Mouse (Mus musculus) right cerebral cortex, adult 18-20 months (tissue): ENCODE data around the gene BC028528.
"Not testable (repeated sequence)": the region's sequence is repeated elsewhere in the genome, so short reads cannot be mapped to it uniquely, and the experiment has no call there.

Source experiments
- DNase-seq: peaks from one replicate; pipeline ENCODE4 v3.0.0; 2022; ENCODE audit warnings: mixed read lengths

Gene BC028528

DNA sequence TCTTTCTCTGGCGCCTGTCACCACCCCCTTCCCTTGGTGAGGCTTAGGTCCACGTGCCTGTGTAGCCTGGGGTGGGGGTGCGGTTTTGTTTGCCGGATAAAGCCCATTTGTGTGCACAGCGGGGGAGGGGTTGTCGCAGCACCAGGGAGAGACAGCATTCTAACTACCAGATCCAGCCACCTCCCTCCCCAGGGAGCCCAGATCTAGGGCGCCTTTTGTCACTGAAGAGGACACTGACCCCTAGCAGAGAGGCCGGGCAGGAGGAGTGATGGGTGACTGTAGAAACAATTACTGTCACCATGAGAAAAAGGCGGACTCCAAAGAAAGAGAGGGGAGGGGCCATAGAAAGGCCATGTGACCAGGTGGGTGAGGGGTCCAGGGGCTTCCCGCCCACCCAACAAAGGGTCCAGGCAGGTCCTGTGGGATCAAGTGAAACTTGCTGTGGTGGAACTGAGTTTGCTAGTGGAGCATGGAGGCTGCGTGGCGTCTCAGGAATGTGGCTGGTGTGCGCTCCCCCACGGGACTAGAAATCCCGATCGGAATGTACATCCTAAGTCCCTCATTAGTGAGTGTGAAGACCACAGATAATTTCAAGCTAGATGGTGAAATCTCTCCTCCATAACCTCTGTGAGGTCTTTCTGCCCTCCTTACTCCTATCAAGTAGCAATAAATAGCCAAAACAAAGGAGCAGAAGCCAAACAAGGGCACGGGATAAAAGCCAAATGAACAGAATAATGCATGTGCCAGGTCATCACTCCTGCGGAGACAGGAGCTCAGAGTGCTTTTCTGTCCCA is 13.5 kb upstream of the BC028528 start:
- DNase-seq = peak; percentile 70

DNA sequence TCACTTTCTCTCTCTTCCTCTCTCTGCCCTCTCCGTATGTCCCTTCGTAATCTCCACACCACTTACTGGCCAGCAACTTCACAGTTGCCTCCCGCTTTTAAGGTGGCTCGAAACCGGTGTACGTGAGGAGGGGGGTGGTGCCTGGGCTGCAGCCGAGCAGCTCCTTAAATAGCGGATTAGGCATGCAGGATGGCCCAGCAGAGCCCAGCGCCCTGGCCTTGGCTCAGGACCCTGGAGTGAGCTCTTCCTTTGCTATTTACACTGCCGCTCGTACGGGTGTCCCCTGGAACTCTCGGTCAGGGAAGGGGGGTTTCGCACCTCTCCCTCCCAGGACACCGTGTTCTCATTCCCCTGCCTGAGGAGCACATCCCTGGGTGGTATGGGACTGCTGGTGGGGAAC is 12.8 kb upstream of the BC028528 start, which contains the start of gene Car14:
Car14 (minus strand) TSS at position 124 of the 400 bp plus-strand sequence.
- DNase-seq = no peak

DNA sequence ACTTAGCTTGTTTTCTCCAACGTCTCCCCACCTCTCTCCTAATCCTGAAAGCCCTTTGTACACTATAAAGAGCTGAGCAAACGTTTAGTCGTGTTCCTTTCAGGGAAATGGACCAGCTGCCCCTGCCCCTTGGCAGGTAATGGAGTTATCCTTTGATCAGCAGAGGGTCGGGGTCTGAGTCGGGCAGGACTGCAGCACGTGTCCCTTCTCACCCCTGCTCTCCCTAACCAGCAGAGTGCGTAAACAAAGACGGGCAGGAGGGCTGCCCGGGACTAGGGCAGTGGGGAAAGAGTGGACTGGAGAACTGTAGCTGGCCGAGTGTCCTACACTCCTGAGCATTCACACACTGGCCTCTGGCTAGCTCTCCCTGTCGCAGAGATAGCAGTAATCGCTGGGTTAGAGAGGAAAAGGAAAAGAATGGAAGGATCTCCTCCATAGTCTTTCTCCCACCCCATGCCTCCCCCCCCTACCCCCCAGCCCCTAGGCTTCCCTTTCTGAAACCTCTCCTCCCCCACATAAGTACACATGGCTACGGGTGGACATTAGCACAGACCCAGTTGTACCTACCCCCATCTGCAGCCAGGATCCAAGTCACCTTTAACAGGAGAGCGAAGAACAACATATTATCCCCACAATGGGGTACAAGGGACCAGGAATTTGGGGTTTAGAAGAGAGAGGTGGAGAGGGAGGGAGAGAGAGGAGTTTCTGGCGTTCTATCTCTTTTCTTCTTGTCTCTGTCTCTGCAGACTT is 12.1 kb upstream of the BC028528 start:
- no peak for DNase-seq

DNA sequence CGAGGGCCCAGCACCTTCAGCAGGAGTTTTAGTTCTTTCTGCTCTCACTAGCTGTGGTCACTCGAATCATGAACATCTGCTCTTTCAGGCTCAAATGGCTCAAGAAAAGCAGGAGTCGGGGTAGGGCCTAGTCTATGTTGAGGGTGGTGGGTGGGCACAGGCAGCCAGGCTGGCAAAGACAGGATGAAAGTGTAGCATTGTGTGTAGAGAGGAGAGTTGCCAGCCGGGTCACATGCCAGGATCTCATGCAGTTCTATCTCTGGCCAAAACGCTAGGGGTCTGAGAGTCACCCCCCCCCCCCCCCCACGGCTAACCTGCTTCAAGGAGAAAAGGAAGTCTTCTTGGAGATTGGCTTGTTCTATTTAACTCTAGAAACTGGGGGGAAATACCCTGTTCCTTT is 10.8 kb upstream of the BC028528 start:
- no peak for DNase-seq

DNA sequence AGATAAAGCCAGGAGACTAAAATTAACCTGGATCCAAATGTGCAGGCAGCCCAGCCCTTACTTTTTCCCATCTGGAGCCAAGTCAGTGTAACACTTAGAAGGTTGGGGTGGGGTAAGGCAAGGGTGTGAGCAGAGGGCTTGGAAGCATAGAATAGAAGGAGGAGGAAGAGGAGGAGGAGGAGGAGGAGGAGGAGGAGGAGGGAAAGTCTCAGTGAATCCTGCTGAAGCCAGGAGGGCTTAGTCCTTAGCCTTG is 10.5 kb upstream of the BC028528 start:
- no peak for DNase-seq

DNA sequence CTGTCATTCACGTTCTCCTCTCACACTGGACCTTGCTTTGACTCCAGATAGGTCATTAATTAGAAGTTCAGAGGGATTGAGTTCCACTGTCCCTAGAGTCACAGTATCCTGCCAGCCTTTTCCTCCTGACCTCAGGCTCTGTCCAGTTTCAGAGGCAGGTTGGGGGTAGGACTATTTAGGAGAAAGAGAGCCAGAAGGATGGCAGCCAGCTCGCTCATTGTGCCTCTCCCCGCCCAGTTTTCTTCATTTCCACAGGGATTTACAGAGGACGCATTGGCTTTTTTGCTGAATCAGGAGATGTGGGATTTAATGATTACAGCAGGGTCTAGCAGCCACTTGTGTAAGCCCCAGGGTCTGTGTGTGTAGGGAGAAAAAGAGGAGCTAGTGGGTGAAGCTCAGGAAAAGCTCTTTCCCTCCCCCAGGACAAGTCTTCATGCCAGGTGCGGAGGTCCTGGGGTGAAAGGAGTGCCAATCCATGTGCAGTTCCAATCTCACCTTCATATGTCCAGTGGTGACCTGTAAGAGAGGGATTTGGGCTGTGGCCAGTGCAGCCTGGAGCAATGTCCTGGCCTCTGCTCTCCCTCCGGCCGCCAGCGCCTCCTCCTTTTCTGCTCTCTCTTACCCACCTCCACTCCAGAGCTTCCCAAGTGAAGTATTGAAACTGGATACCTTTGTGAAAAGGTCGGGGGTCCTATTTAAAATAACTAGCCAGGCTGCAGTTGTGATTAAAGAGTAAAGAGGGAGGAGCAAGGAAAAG is 10.0 kb upstream of the BC028528 start:
- no peak for DNase-seq

DNA sequence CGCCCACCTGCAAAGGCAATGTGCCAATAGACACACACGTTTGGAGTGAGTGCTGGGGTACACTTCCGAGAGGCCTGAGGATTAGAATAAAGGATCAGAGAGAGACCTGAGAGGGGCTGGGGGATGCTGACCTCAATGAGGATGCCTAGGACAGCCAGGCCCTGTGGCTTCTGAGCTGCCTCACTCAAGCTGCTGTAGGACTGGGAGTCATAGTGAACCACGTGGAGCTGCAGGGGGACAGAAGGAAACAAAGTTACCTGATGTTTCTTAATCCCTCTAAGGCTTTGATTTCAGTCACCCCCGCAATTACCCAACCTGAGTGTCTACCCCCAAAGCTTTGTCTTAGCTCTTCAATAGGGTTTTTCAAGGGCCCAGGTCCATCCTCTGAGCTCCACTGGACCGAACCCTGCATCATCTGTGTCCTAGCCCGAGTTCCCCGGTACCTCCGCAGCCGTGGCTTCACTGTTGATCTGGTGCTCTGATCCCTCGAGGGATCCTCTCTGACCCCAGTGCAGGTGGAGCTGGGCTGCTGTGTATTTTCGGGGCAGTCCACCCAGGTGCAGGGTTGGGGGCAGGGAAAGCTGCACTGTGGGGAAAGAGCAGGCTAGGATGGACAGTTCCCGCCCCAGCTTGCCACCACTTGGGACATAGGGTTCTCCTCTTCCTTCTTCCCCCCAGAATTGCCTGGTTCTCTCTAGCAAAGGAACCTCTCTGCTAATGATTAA is 8.2 kb upstream of the BC028528 start:
- no peak for DNase-seq

DNA sequence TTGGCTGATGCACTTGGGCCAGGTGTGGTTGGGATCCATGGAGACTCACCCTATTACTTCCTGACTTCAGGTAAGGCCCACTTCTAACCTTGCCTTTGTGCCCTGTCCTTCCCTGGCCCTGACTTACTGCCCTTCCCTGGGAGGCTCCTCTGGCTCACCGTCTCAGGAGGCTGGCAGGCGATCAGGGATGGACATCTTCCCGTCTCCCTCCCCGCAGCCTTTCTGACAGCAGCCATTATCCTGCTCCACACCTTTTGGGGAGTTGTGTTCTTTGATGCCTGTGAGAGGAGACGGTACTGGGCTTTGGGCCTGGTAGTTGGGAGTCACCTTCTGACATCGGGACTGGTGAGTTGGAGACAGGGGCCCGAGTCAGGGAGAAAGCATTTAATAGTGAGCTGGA is 3.7 kb upstream of the BC028528 start:
- not testable (repeated sequence) for DNase-seq

DNA sequence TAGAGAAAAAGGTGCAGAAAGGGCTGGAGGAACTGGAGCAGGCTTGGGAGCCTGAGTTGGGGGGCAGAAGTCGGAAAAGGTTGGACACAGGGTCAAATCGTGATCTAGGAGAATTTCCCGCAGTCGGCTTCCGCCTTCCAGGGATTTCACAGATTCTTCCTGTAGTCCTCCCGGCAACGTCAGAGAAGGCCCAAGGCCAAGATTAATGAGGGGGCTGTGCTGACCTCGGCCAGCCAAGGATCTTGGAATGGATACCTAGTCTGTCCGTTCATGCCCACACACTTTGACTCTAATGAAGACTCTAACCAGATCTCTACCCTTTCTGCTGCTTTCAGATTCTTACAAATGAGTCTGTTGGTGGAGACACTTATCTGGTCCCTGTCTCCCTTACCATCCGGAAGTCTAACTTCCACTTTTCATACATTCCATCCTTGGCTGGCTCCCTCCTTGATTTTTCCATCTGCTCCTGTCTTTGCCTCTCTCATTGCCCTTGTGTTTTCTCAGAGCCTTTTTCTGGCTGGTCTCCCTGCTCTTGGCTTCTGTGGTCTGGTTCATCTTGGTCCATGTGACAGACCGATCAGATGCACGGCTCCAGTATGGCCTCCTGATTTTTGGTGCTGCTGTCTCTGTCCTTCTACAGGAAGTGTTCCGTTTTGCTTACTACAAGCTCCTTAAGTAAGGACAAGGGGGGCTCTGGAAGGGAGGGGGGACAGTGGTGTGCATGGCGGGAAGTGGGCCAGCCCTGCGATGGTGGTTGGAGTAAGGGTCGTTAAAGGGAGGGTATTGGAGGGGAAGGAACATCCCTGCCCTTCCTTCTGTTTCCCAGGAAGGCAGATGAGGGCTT is 2.7 kb upstream of the BC028528 start:
- DNase-seq = peak; percentile 23

DNA sequence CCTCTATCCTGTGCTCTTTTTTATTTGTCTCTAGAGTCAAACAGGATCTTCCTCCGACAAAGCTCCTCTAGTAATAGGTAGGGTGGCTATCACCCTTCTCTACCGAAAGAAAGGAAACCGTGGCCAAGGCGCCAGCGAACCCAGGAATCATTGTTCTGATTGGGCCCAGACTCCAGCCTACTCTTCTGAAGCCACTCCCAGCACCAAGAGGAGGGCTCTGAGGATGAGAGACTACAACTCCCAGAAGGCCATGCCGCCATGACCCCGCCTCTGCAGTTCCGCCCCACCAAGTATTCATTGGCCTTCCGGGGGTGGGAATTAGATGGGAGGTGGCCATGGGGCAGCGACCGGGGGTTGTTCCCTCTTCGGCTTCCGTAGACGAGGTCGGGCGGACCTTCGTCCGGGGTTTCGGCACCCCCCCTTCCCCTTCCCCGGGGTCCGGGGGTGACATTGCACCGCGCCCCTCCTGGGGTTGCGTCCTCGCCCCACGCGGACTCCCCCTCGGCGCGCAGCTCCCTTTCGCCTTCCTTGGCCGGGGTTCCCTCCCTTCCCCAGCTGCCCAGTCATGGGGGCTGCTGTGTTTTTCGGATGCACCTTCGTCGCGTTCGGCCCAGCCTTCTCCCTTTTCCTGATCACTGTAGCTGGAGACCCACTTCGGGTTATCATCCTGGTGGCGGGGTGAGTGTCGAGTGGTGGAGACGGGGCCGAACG is 2.0 kb upstream of the BC028528 start, which contains the start of gene Aph1a:
Aph1a (plus strand) TSS at position 364 of the 711 bp plus-strand sequence.
- DNase-seq = peak; percentile 99

DNA sequence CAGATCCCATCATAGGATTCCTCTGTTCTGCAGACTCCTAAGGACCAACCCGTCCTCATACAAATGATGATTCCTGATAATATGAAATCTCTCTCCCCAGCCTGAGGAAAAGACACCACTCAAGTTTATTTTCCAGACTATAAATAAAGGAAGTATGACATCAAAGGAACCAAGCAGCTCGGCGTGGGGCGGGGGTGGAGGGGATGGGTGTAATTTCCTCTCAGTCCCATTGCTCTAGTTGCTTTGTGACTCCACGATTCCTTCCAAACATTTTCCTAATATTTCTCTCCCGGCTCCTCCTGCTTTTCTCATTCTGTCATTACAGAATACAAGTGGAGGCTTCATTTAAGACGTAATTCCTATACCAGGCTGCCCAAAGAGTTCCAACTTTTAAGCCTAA is 1.3 kb upstream of the BC028528 start:
- no peak for DNase-seq

DNA sequence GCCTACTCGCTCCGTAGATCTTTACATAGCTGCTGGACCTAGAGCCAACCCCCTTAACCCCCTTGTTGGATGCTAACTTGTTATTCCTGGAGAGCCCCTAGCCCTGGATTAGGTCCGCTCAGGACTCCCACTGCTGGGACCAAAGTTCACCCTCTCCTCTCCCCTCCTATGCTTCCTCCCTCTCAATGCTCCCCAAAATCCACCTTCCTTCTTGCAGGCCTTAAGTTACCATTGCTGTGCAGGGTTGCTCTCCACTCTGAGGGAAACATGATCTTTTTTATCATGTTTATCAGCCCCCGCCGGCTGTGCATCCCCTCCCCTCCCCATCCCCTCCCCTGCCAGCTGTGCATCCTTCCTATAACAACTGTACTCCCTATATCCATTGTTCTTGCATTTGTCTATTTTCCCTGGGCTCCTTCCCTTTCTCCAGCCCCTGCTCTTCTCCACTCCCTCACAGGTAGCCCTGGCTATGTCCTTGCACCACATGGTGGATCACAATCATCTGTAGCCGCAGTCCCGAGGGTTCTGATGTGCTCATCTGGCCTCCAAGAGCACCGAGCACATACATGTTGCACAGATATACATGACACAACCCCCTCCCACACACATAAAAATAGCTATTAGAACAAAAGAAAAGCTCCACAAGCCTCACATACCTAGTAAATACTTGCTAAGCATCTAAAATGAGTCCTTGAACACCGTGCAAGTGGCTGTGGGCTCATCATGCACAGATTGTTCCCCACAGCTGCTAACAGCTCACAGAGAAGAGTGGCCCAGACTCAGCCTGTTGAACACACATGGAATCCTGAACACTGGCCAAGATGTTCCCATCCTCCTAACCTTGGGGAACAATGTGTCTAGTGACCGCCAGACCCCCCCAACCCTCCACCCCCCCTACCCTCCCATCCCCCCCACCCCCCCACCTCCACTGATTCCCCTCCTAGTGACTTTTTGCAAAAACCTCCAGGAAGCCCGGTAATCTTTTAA is 554 bp upstream of the BC028528 start:
- no peak for DNase-seq

DNA sequence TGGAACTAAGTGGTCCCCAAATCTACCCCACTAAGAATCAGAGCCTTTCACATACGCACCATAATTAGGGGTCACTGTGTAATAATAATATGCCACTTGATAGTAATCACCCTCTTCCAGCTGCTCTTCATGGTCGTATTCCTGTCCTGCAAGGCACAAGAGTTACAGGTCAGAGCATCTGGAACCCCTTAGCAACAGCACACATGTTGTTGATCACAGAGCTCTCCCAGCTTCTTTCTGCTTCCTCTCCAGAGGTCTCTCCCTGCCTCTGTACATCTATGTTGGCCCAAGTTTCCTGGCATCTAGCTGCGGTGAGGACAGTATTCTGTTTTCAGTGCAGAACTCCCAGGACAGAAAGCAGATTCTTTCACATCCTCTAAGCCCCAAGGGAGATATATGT is 2.1 kb downstream of the BC028528 start:
- no peak for DNase-seq

DNA sequence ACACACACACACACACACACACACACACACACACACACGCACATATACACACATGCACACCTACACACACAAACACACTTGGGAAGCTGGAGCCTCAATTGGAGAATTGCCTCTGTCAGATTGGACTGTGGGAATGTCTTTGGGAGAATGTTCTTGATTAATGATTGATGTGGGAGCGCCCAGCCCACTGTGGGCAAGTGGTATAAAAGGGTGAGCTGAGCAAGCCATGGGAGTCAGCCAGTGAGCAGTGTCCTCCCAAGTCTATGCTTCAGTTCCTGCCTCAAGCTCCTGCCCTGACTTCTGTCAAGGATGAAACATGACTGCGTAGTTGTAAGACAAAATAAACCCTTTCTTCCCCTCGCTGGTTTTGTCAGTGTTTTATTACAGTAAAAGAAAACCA is 4.2 kb downstream of the BC028528 start:
- no peak for DNase-seq

DNA sequence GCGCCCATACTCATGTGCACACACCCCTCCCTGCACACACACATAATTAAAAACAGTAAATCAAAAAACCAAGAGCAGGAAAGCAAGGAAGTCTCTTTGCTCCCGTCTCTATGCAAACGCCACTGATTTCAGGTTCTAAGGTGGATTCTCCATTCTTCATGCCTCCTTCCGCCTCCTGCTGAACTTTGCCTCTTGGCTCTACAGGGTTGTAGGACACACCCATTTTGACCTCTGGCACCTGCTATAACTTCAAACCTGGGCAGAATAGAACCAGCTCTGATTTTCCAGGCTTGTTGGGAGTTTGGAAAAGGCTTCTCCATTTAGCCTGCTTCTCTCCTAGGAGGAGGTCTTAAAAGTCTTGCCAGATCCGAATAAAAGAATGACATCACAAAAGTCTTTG is 7.4 kb downstream of the BC028528 start:
- DNase-seq = no peak

DNA sequence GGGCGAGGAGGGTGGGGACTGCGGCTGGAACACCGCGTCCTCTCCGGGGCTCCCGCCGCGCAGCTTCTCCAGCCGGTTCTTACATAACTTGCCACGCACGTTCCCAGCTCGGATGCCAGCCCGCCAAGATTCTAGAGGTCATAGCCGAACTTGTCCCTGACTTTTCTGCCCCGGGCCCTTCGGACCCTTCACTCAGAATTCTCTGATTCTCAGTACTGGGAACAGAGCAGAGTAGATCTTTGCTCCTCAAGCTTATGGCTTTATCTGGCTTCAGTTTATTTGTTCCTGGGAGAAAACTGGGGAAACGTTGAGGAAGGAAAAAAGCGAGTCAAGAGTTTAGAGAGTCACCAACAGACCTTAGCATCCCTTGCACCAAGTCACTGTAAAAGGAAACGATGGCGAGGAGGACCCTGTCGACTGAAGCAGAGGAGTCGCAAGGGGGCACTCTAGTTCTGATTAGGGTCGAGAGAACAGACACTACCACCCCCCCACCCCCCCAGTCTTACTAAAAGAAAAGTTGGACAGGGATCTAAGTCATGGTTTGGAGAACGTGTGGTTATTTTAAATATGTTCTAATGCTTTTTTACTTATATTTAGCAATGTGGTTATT is 8.9 kb downstream of the BC028528 start:
- DNase-seq = peak; percentile 79

DNA sequence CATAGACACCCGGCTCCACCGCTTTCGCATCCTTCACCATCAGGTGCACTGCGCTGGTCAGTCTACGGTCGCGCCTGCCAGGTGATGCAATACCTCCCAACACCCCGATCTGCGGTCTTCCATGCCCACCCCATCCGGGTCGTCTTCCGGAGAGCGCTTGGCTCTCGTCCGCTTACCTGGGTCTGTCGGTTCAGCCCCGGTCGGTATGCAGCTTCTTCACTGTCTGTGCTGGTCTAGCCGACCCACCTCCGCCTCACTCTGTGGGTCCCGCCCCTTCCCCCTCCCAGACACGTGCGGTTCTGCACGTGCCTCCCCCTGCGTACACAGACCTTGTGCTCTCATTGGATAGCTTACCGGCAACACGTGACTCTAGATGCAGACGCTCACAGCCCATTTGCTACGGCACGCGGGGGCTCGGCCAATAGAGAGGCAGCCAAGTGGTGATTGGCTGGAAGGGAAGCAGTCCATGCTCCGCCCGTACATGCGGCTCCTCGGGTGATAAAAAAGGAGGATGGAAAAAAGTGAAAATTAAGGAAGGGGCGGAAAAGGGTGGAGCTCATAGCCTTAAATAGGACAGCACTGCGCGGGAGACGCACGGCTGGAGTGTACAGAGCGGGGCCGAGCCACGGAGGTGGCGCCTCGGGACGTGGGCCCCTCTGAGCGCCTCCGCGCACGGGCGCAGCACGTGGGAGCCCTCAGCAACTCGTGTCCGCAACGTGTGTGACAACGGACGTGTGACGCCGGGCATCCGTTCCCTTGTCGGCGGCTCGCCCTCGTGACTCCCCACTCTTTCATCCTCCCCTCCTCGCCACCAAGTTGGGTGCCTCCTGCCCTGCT is 9.6 kb downstream of the BC028528 start, which contains the start of gene Ciart:
Ciart (minus strand) TSS at position 273 of the 837 bp plus-strand sequence.
- DNase-seq = peak; percentile 98

DNA sequence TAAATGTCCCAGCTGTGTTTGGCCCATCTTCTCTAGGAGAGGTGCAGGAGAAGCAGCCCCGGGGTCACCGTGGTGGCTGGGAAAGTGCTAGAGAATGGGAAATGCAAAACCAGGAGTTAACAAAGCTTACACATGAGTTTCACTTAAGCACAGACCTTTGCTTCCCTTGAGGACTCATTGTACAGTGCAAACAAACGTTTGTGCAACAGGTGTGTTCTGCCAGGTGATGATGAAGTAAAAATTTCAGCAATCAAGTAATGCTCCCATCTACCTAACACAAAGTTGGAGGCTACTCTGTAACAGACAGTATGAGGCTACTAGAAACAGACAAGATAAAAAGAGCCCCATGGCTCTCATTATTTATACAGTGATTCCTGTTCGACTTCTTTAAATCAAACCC is 12.7 kb downstream of the BC028528 start:
- no peak for DNase-seq

DNA sequence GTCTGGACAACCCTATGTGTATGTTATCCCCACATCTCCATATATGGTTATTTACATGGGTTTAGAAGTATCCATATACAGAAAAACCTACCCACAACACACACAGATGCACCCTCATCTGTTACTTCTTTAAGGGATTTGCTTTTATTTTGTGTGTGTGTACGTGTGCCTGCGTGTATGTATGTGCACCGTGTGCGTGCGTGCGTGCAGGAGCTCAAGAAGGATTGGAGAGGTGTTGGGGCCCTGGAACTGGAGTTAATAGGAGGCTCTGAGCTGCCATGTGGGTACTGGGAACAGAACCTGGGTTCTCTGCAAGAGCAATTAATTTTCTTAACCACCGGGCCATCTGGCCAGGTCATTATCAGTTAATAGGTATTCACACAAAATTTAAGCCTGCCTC is 19.8 kb downstream of the BC028528 start:
- no peak for DNase-seq
